Mouse (Mus musculus) cerebellum, adult 11 months (tissue): ENCODE measurements around the gene Hbp1.

Source experiments
- DNase-seq: peaks from one replicate; pipeline ENCODE4 v3.0.0; 2022

Gene Hbp1

GRCm38 (mm10) chr12:31905696-31906551 is 44.4 kb downstream of the Hbp1 start:
- no peak for DNase-seq

GRCm38 (mm10) chr12:31900391-31900914 is 49.9 kb downstream of the Hbp1 start:
- no peak for DNase-seq

GRCm38 (mm10) chr12:31897456-31897855 is 52.9 kb downstream of the Hbp1 start:
- peak; percentile 84 for DNase-seq

- DNase-seq: peak; percentile 83
These were observed 53.3 kb downstream of the Hbp1 start for GRCm38 (mm10) chr12:31896986-31897385.

GRCm38 (mm10) chr12:31896295-31896694 is 54.0 kb downstream of the Hbp1 start:
- DNase-seq: no peak

GRCm38 (mm10) chr12:31895888-31896287 is 54.4 kb downstream of the Hbp1 start:
- peak; percentile 54 for DNase-seq

- no peak for DNase-seq
These were observed 55.1 kb downstream of the Hbp1 start for GRCm38 (mm10) chr12:31895095-31895734.

- peak; percentile 77 for DNase-seq
These were observed 57.6 kb downstream of the Hbp1 start for GRCm38 (mm10) chr12:31892771-31893170.

GRCm38 (mm10) chr12:31892079-31892478 is 58.3 kb downstream of the Hbp1 start:
- no peak for DNase-seq

GRCm38 (mm10) chr12:31890685-31891084 is 59.6 kb downstream of the Hbp1 start:
- DNase-seq: no peak

- no peak for DNase-seq
These were observed 64.3 kb downstream of the Hbp1 start for GRCm38 (mm10) chr12:31885844-31886606.

- no peak for DNase-seq
These were observed 65.3 kb downstream of the Hbp1 start for GRCm38 (mm10) chr12:31885084-31885483.

GRCm38 (mm10) chr12:31884365-31884764 is 66.0 kb downstream of the Hbp1 start:
- no peak for DNase-seq

GRCm38 (mm10) chr12:31882736-31883135 is 67.6 kb downstream of the Hbp1 start:
- no peak for DNase-seq

- DNase-seq: no peak
These were observed 73.6 kb downstream of the Hbp1 start for GRCm38 (mm10) chr12:31876775-31877174.
